Mouse (Mus musculus) cerebellum, adult 2 months (tissue): ENCODE results near the gene Rbm43.

Experiments used
- CTCF ChIP-seq: fragments of 200-500 bp; IDR thresholded peaks from 2 replicates; pipeline ENCODE4 v1.5.1; 2011; ENCODE audit warnings: low read depth, mild to moderate bottlenecking, control low read depth, low read length, moderate library complexity, borderline replicate concordance; ENCODE audit not compliant: insufficient read depth
- POLR2A ChIP-seq: fragments of 200-500 bp; IDR thresholded peaks from 2 replicates; pipeline ENCODE4 v1.6.1; 2011; ENCODE audit warnings: low read length, control low read depth, borderline replicate concordance; ENCODE audit not compliant: insufficient read depth

- TF ChIP-seq CTCF (no peak), POLR2A (no peak)
Measured at GRCm38 (mm10) chr2:51948105-51948830, 13.3 kb upstream of the Rbm43 start.
